17 mouse cellular contexts compared by ENCODE assay signal in genomic region chr17:63676791-63677190, GRCm38 (mm10).
"Had no signal": no experiment of that assay in that cellular context is flagged by ENCODE, and none has a peak within 500 bp of the region (broad histone marks: within the 10 kb centered on the region; RNA-seq: fewer than 3 reads in every experiment).

No protein-coding gene starts in this region.

- H3K36me3 ChIP-seq: lung, embryonic 15.5 days; midbrain, embryonic 12.5 days; neural tube, embryonic 12.5 days; stomach, embryonic 15.5 days had no signal

- DNase-seq: liver, postnatal 0 days; lung, adult 2 months; lung, postnatal 14 days; lung, postnatal 36 days; midbrain, embryonic 14.5 days; right cerebral cortex, postnatal 14 days; thymus, adult 2 months; thymus, postnatal 25 days; thymus, postnatal 4 days had no signal

- H3K9ac ChIP-seq: liver, postnatal 0 days; lung, embryonic 15.5 days; midbrain, embryonic 12.5 days; neural tube, embryonic 12.5 days; stomach, embryonic 15.5 days had no signal

- H3K4me2 ChIP-seq: lung, embryonic 15.5 days; midbrain, embryonic 12.5 days; neural tube, embryonic 12.5 days; stomach, embryonic 15.5 days had no signal

- ATAC-seq: liver, postnatal 0 days; lung, postnatal 0 days had no signal

- H3K4me1 ChIP-seq: lung, embryonic 15.5 days; megakaryocyte, embryonic 14.5 days; midbrain, embryonic 12.5 days; neural tube, embryonic 12.5 days; stomach, embryonic 15.5 days had no signal

- H3K27me3 ChIP-seq: lung, embryonic 15.5 days; megakaryocyte, embryonic 14.5 days; midbrain, embryonic 12.5 days; neural tube, embryonic 12.5 days; stomach, embryonic 15.5 days had no signal

- H3K27ac ChIP-seq: lung, embryonic 15.5 days; macrophage; midbrain, embryonic 12.5 days; neural tube, embryonic 12.5 days; stomach, embryonic 15.5 days; stomach, postnatal 0 days had no signal

- H3K4me3 ChIP-seq: lung, embryonic 15.5 days; megakaryocyte, embryonic 14.5 days; midbrain, embryonic 12.5 days; neural tube, embryonic 12.5 days; stomach, embryonic 15.5 days had no signal

- H3K9me3 ChIP-seq: lung, embryonic 15.5 days; midbrain, embryonic 12.5 days; neural tube, embryonic 12.5 days; stomach, embryonic 15.5 days had no signal
